Mouse (Mus musculus) liver, postnatal 0 days (tissue): Measurements from ENCODE around the gene Sdc4.

Experiments used
- CTCF ChIP-seq: sonication (generic); IDR thresholded peaks from 2 replicates; pipeline ENCODE4 v1.5.1; 2016; ENCODE audit warnings: antibody characterized with exemption, low read depth
- EP300 ChIP-seq: IDR thresholded peaks from 2 replicates; pipeline ENCODE4 v1.6.1; 2016; ENCODE audit warnings: antibody characterized with exemption, low read depth, mild to moderate bottlenecking

GRCm38 (mm10) chr2:164414581-164414980 lies 29.1 kb downstream of the Sdc4 start:
- TF ChIP-seq EP300 (no peak), CTCF (no peak)
